Mouse (Mus musculus): Measurements from ENCODE around the gene Siae.

Gene Siae

GRCm38 (mm10) chr9:37540701-37541575, 14.6 kb upstream of the Siae start:
- no peak for DNase-seq (ENCODE audit: low read depth)

- no peak for DNase-seq (ENCODE audit: low read depth)
These were observed 13.5 kb upstream of the Siae start for GRCm38 (mm10) chr9:37541851-37542642.

- no peak for DNase-seq (ENCODE audit: low read depth)
These were observed 11.5 kb upstream of the Siae start for GRCm38 (mm10) chr9:37543869-37544440.

- DNase-seq (ENCODE audit: low read depth), result peak; percentile 74
These were observed 10.9 kb upstream of the Siae start for GRCm38 (mm10) chr9:37544447-37545165.

- no peak for DNase-seq (ENCODE audit: low read depth)
These were observed 10.3 kb upstream of the Siae start for GRCm38 (mm10) chr9:37545166-37545610.

DNA sequence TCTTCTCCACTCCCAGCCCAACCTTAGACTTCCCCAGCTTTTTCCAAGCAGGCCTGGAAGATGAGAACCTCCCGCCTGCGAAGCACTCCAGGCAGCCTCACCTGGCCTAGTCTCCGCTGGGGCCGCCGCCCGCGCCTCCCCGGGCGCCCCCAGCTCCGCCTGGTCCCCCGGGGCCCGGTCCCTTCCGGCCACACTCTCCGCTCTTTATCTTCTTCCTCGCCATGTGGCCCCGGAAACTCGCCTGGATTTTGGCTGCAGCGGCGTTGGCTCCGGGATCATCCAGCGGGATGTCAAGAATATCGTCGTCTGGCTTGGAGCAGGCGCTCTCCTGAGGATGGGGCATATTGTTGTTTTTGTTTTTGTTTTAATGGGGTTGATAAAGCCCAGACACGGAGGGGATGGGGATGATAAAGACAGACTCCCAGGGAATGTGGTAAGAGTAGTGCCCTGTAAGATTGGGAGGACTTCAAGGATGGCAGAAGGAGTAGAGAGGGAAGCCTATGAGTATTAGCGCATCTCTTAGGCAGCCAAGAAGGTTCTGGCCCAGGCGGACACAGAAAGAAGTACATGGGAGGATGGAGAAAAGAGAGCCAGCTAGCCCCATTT, 9.5 kb upstream of the Siae start:
- DNase-seq (ENCODE audit: low read depth), result no peak

DNA sequence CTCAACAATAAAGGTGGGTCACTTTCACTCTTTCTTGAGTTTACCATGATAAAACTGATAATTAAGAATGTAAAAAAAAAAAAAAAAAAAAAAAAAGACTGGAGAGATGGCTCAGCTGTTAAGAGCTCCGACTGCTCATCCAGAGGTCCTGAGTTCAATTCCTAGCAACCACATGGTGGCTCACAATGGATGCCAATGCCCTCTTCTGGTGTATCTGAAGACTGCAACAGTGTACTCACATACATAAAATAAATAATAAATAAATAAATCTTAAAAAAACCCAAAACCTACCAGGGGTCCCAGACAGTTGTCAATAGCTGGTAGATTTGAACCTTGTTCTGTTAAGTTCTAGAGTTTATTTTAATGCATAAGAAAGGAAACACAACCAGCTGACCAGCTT, 8.6 kb upstream of the Siae start:
- DNase-seq (ENCODE audit: low read depth), result no peak

DNA sequence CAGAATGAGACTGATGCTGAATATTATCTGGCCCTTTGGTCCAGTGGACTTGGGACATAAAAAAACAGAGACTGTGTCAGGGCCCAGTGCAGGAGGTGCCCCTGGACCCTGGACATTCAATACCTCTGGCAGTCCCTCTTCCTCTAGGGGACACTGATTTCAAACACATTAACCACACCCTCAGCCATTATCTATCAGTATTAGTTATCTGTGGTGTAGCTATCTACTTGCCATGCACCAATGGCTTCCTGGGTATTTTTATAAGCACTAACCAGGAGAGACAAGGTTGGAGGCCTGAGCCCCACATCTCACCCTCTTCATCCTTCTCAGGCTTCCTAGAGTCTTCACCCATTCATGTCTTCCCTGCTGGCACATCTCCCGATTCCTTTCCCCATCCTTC, 5.1 kb upstream of the Siae start:
- DNase-seq (ENCODE audit: low read depth), result no peak

GRCm38 (mm10) chr9:37551751-37552531, 3.6 kb upstream of the Siae start:
- no peak for DNase-seq (ENCODE audit: low read depth)

DNA sequence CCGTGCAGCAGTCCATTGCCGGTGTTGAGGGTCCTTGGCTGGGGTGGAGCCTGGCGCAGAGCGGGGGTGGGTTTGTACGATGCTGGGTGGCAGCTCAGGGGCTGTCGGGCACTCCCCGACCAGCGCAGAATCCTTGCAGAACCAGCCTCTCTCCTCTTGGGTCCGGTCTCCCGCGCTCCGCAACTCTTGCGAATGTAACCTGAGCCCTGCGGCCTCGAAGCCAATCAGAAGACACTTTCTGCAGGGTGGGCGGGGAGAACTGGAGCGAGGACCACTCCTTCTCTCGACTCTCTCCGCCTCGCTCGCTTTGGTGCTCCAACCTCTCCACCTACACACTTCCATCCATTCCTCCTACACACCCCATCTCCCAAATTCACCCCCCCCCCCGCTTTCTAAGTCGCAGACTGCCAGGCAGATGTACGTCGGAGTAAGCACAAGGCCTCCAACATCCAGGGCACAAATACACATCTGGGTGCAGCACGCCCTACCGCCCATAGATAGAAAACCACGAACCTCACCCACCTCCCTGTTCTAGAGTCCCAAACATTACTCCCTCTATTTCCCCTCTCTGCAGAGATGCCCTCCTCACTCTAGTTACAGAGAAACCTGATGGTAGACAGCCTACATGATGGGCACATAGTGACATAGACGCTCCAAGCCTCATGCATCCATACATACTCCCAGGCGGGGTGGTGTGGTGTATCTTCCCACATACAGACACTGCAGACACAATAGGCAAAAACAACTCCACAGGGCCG, 2.8 kb upstream of the Siae start, which contains the start of gene Nrgn:
Gene Nrgn (minus strand): TSS at position 369 of the 758 bp plus-strand sequence.
- DNase-seq (ENCODE audit: low read depth), result peak; percentile 49

DNA sequence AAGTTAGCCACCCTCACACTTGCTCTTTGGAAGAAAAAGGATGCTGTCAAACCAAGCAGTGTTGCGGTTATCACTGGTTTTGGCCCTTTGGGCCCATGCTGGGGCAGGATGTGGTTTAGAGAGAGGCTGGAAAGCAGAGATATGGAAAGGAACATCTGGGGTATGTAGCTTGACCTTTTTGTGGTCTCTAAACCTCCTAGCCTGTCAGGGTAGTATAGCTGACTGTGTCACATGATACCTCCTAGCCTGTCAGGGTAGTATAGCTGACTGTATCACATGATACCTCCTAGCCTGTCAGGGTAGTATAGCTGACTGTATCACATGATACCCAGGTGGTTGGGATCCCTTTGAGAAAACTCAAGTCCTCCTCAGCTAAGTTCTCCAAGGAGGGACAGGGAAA, 1.2 kb upstream of the Siae start:
- peak; percentile 20 for DNase-seq (ENCODE audit: low read depth)

DNA sequence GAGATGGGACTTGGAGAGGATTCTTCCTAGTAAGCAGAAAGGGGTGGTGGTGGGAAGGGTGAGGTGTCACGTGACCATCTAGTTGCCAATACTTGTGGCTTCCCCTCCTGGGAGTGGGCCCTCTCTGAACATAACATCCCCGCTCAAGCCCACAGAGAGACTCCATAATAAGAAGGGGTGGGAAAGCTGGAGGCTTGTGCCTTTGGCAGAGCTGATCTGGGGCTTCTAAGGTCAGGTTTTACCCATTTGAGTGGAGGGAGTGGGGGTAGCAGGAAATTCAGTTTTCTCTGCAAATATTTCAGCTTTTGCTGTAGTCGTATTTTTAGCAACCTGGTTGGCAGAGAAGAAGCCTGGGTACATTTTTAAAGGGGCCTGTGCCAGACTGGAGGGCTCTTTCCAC, 868 bp downstream of the Siae start:
- no peak for DNase-seq (ENCODE audit: low read depth)

DNA sequence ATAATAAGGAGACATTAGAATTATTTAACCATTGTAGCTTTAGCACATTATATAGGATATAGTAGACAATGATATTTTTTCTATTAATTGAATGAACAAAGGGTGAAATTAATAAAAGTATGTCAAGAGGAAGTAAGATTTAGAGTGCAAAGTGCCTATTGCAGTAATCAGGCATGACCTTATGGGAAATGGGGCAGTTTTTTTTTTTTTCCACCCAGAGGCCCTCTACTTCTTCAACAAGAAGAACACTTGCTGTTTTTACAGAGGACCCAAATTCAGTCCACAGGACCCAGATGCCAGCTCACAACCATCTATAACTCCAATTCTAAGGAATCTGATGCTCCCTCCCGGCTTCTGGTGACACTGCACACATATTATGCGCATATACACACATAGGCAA, 5.1 kb downstream of the Siae start:
- no peak for DNase-seq (ENCODE audit: low read depth)

- no peak for DNase-seq (ENCODE audit: low read depth)
These were observed 8.3 kb downstream of the Siae start for GRCm38 (mm10) chr9:37563805-37564204.

GRCm38 (mm10) chr9:37567019-37567418, 11.5 kb downstream of the Siae start:
- DNase-seq (ENCODE audit: low read depth), result no peak

- DNase-seq (ENCODE audit: low read depth), result no peak
These were observed 12.0 kb downstream of the Siae start for GRCm38 (mm10) chr9:37567454-37567853.

- DNase-seq (ENCODE audit: low read depth), result no peak
These were observed 12.6 kb downstream of the Siae start for GRCm38 (mm10) chr9:37567892-37568604.

GRCm38 (mm10) chr9:37568605-37569214, 13.2 kb downstream of the Siae start:
- DNase-seq (ENCODE audit: low read depth), result no peak

Measured in naive thymus-derived CD4-positive, alpha-beta T cell, adult 2 months (primary cell).